Mouse (Mus musculus) CH12.LX (cell line): ENCODE measurements around the gene Cep104. TPM values are rescaled to one million over a fixed set of nuclear protein-coding genes. Genes with fewer than 3 reads are reported as not detected.

Experiments used
- DNase-seq: peaks from one replicate; pipeline ENCODE4 v3.0.0-alpha.2; 2013; ENCODE audit errors: extremely low read depth
- H3K27ac ChIP-seq: 2 replicates; pipeline ENCODE4 v1.5.1; 2012; ENCODE audit warnings: low read depth, mild to moderate bottlenecking, control low read depth, moderate library complexity; ENCODE audit not compliant: insufficient read depth
- H3K27me3 ChIP-seq: replicated peaks from 2 replicates; pipeline ENCODE3; 2012; ENCODE audit warnings: inconsistent platforms
- H3K36me3 ChIP-seq, 2 experiments: replicated peaks in 1 of 2; 2 replicates each; pipeline versions ENCODE3 to v1.6.1; 2012; ENCODE audit warnings: inconsistent platforms in 1 of 2, low read length in 1 of 2, mild to moderate bottlenecking in 1 of 2, mixed read lengths in 1 of 2, moderate library complexity in 1 of 2; ENCODE audit not compliant: control insufficient read depth in 1 of 2, insufficient read depth in 1 of 2
- H3K4me1 ChIP-seq, 2 experiments: 2 replicates each; pipeline ENCODE4 v1.6.1; 2012; ENCODE audit warnings: inconsistent platforms in 1 of 2, moderate library complexity in 1 of 2; ENCODE audit not compliant: insufficient read depth in 2 of 2, control insufficient read depth in 1 of 2
- H3K4me2 ChIP-seq: 2 replicates; pipeline ENCODE4 v1.6.1; 2012; ENCODE audit warnings: low read depth, mild to moderate bottlenecking, control low read depth; ENCODE audit not compliant: poor library complexity, insufficient read depth, severe bottlenecking
- H3K4me3 ChIP-seq, 3 experiments: fragments of 150-350 bp in 1 of 3; sonication (generic) in 1 of 3; replicated peaks in 1 of 3; 2 replicates each; pipeline versions ENCODE3 to v1.5.1; 2011 to 2012; ENCODE audit warnings: low read depth in 2 of 3, low read length in 2 of 3, mild to moderate bottlenecking in 2 of 3, moderate library complexity in 2 of 3, control low read depth in 1 of 3, improper control_type of control experiment in 1 of 3, inconsistent platforms in 1 of 3, mixed read lengths in 1 of 3; ENCODE audit not compliant: poor library complexity in 1 of 3
- H3K79me2 ChIP-seq: replicated peaks from 2 replicates; pipeline ENCODE4 v1.6.1; 2012; ENCODE audit warnings: mild to moderate bottlenecking, moderate library complexity; ENCODE audit not compliant: control insufficient read depth, poor library complexity, insufficient read depth, severe bottlenecking; ENCODE audit errors: extremely low read depth
- H3K9ac ChIP-seq: 2 replicates; pipeline ENCODE4 v1.6.1; 2012; ENCODE audit warnings: low read depth, mild to moderate bottlenecking, control low read depth, moderate library complexity; ENCODE audit not compliant: insufficient read depth
- H3K9me3 ChIP-seq: replicated peaks from 2 replicates; pipeline ENCODE3; 2012; ENCODE audit warnings: low read length, inconsistent platforms, mixed read lengths
- BHLHE40 ChIP-seq: IDR thresholded peaks from 2 replicates; pipeline ENCODE4 v1.6.1; 2011; ENCODE audit warnings: mild to moderate bottlenecking, low read depth, low read length, improper control_type of control experiment
- CHD1 ChIP-seq: IDR thresholded peaks from 2 replicates; pipeline ENCODE4 v1.6.1; 2012; ENCODE audit warnings: low read depth, low read length, improper control_type of control experiment, inconsistent platforms
- CHD2 ChIP-seq: IDR thresholded peaks from 2 replicates; pipeline ENCODE4 v1.6.1; 2011; ENCODE audit warnings: low read length, improper control_type of control experiment
- CTCF ChIP-seq, 2 experiments: IDR thresholded peaks in 1 of 2; conservative IDR thresholded peaks in 1 of 2; 2 replicates each; pipeline ENCODE4 v1.5.1; 2011 to 2012; ENCODE audit warnings: low read depth in 2 of 2, low read length in 2 of 2, improper control_type of control experiment in 1 of 2, inconsistent platforms in 1 of 2, mild to moderate bottlenecking in 1 of 2, moderate library complexity in 1 of 2
- E2F4 ChIP-seq: IDR thresholded peaks from 2 replicates; pipeline ENCODE4 v1.6.1; 2011; ENCODE audit warnings: low read depth, low read length, improper control_type of control experiment; ENCODE audit not compliant: insufficient replicate concordance
- ELF1 ChIP-seq: IDR thresholded peaks from 2 replicates; pipeline ENCODE4 v1.6.1; 2014; ENCODE audit warnings: low read depth, mild to moderate bottlenecking, inconsistent platforms, low read length, improper control_type of control experiment
- GABPA ChIP-seq: IDR thresholded peaks from 2 replicates; pipeline ENCODE4 v1.6.1; 2012; ENCODE audit warnings: low read depth, low read length, improper control_type of control experiment, inconsistent platforms; ENCODE audit not compliant: insufficient replicate concordance
- HCFC1 ChIP-seq: IDR thresholded peaks from 2 replicates; pipeline ENCODE4 v1.6.1; 2012; ENCODE audit warnings: low read depth, mild to moderate bottlenecking, inconsistent platforms, low read length, improper control_type of control experiment
- JUN ChIP-seq: IDR thresholded peaks from 2 replicates; pipeline ENCODE4 v1.6.1; 2011; ENCODE audit warnings: low read depth, mild to moderate bottlenecking, low read length, improper control_type of control experiment, moderate library complexity; ENCODE audit not compliant: insufficient read depth
- JUND ChIP-seq: conservative IDR thresholded peaks from 2 replicates; pipeline ENCODE4 v1.6.1; 2011; ENCODE audit warnings: low read depth, low read length, improper control_type of control experiment
- KAT2A ChIP-seq: IDR thresholded peaks from 2 replicates; pipeline ENCODE4 v1.6.1; 2012; ENCODE audit warnings: low read length, improper control_type of control experiment, inconsistent platforms; ENCODE audit not compliant: insufficient replicate concordance
- MEF2A ChIP-seq: IDR thresholded peaks from 2 replicates; pipeline ENCODE4 v1.6.1; 2014; ENCODE audit warnings: low read depth, mild to moderate bottlenecking, inconsistent platforms, low read length, improper control_type of control experiment, borderline replicate concordance
- MYC ChIP-seq: IDR thresholded peaks from 2 replicates; pipeline ENCODE4 v1.6.1; 2011; ENCODE audit warnings: low read depth, mild to moderate bottlenecking, improper control_type of control experiment, low read length
- RAD21 ChIP-seq: IDR thresholded peaks from 2 replicates; pipeline ENCODE4 v1.6.1; 2011; ENCODE audit warnings: low read depth, mild to moderate bottlenecking, low read length, improper control_type of control experiment, moderate library complexity
- RCOR1 ChIP-seq: conservative IDR thresholded peaks from 2 replicates; pipeline ENCODE4 v1.6.1; 2012; ENCODE audit warnings: low read depth, mild to moderate bottlenecking, inconsistent platforms, low read length, improper control_type of control experiment
- SMC3 ChIP-seq: IDR thresholded peaks from 2 replicates; pipeline ENCODE4 v1.6.1; 2011; ENCODE audit warnings: low read depth, low read length, improper control_type of control experiment
- UBTF ChIP-seq: IDR thresholded peaks from 2 replicates; pipeline ENCODE4 v1.6.1; 2012; ENCODE audit warnings: low read depth, mild to moderate bottlenecking, inconsistent platforms, low read length, improper control_type of control experiment, moderate library complexity
- USF1 ChIP-seq: IDR thresholded peaks from 2 replicates; pipeline ENCODE4 v1.6.1; 2014; ENCODE audit warnings: low read depth, mild to moderate bottlenecking, inconsistent platforms, low read length, improper control_type of control experiment
- USF2 ChIP-seq: conservative IDR thresholded peaks from 2 replicates; pipeline ENCODE4 v1.6.1; 2011; ENCODE audit warnings: low read depth, low read length, improper control_type of control experiment
- ZC3H11A ChIP-seq: IDR thresholded peaks from 2 replicates; pipeline ENCODE4 v1.6.1; 2012; ENCODE audit warnings: low read depth, mild to moderate bottlenecking, inconsistent platforms, low read length, improper control_type of control experiment
- ZKSCAN1 ChIP-seq: IDR thresholded peaks from 2 replicates; pipeline ENCODE4 v1.6.1; 2012; ENCODE audit warnings: low read depth, inconsistent platforms, low read length, improper control_type of control experiment, borderline replicate concordance
- ZMIZ1 ChIP-seq: IDR thresholded peaks from 2 replicates; pipeline ENCODE4 v1.6.1; 2012; ENCODE audit warnings: low read depth, mild to moderate bottlenecking, inconsistent platforms, low read length, improper control_type of control experiment
- dilution Hi-C: fragments of 300-500 bp; cut with MboI; formaldehyde crosslinking; loops from 2 replicates; pipeline ENCODE4 v1.14.3; 2020; ENCODE audit warnings: low sequenced_read_pairs; ENCODE audit not compliant: extremely low pct_unique_long_range_greater_than_20kb, extremely low pct_ligation_motif_present
- in situ Hi-C: fragments of 300-500 bp; cut with MboI; formaldehyde crosslinking; loops from 3 replicates; pipeline ENCODE4 v1.14.3; 2019; ENCODE audit warnings: low sequenced_read_pairs, low pct_ligation_motif_present, low pct_unique_long_range_greater_than_20kb, mixed read lengths
- polyA plus RNA-seq: library from polyadenylated mRNA; unstranded; fragments of >175 nt; gene quantifications from 2 replicates; pipeline ENCODE4 v1.2.1, GENCODE M21; 2012; ENCODE audit warnings: low read depth; ENCODE audit not compliant: insufficient read length
- total RNA-seq, 2 experiments: library from RNA; depleted of rRNA; stranded (reverse); fragments of 300-350 nt in 1 of 2; fragments of >200 nt in 1 of 2; gene quantifications; 2 replicates each; pipeline ENCODE4 v1.2.3; 2012 to 2014

The Cep104 gene
- total and polyA plus RNA-seq, 3 experiments: 4.6 to 10.9 (median 7.0) TPM

- in situ Hi-C loops (no loop called here), dilution Hi-C loops (no loop called here)
- no peak for DNase-seq
- Histone ChIP-seq H3K79me2 (no peaks in the 10 kb centered on the region), H3K4me1 (peaks cover 0 to 7% of the 10 kb centered on the region in 2 experiments; a peak in 2 of 4 replicates), H3K4me2 (no peak overlapping the region), H3K27me3 (no peaks in the 10 kb centered on the region), H3K36me3 (peaks cover 45 to 64% of the 10 kb centered on the region in 2 experiments), H3K9ac (no peak overlapping the region), H3K9me3 (peaks cover 6% of the 10 kb centered on the region), H3K4me3 (no peak overlapping the region), H3K27ac (no peak overlapping the region)
- no peak for TF ChIP-seq GABPA
- TF ChIP-seq ELF1: no peak
- no peak for TF ChIP-seq RAD21
- no peak for TF ChIP-seq JUND
- no peak for TF ChIP-seq MYC
- no peak for TF ChIP-seq SMC3
- TF ChIP-seq HCFC1: no peak
- no peak for TF ChIP-seq CTCF (conservative IDR thresholded peaks at IDR 0.05 in 1 of 2, IDR thresholded peaks at IDR 0.05 in 1 of 2; ENCODE audit: low read depth in 2 of 2, low read length in 2 of 2)
- TF ChIP-seq CHD2: no peak
- no peak for TF ChIP-seq JUN
- TF ChIP-seq ZMIZ1: no peak
These were observed 30.5 kb downstream of the Cep104 start for GRCm38 (mm10) chr4:154005488-154005887.

GRCm38 (mm10) chr4:154006264-154006663 is 31.3 kb downstream of the Cep104 start:
- Histone ChIP-seq H3K9me3 (peaks cover 6% of the 10 kb centered on the region), H3K27me3 (no peaks in the 10 kb centered on the region), H3K4me1 (peaks cover 0 to 12% of the 10 kb centered on the region in 2 experiments; a peak in 2 of 4 replicates), H3K79me2 (no peaks in the 10 kb centered on the region), H3K27ac (no peak overlapping the region), H3K9ac (no peak overlapping the region), H3K4me2 (no peak overlapping the region), H3K4me3 (no peak overlapping the region), H3K36me3 (peaks cover 45 to 64% of the 10 kb centered on the region in 2 experiments)
- no peak for TF ChIP-seq UBTF
- TF ChIP-seq SMC3: no peak
- no peak for TF ChIP-seq MEF2A
- TF ChIP-seq BHLHE40: no peak
- dilution Hi-C loops (no loop called here), in situ Hi-C loops (no loop called here)
- DNase-seq: no peak

- Histone ChIP-seq H3K27me3 (no peaks in the 10 kb centered on the region), H3K79me2 (peaks cover 11% of the 10 kb centered on the region), H3K36me3 (peaks cover 38 to 54% of the 10 kb centered on the region in 2 experiments), H3K9ac (no peak overlapping the region), H3K4me1 (peaks cover under 1 to 14% of the 10 kb centered on the region in 2 experiments), H3K4me3 (no peak overlapping the region), H3K4me2 (no peak overlapping the region), H3K9me3 (no peaks in the 10 kb centered on the region), H3K27ac (no peak overlapping the region)
- TF ChIP-seq BHLHE40 (no peak), CTCF (conservative IDR thresholded peaks at IDR 0.05 in 1 of 2, IDR thresholded peaks at IDR 0.05 in 1 of 2; ENCODE audit: low read depth in 2 of 2, low read length in 2 of 2) (no peak), MYC (no peak), E2F4 (no peak), GABPA (no peak), JUN (no peak), RAD21 (no peak), CHD1 (no peak), ZMIZ1 (no peak), SMC3 (no peak), ZC3H11A (no peak), ZKSCAN1 (no peak), USF2 (no peak), USF1 (no peak), RCOR1 (no peak), KAT2A (no peak)
- dilution Hi-C loops (no loop called here), in situ Hi-C loops (no loop called here)
- DNase-seq: no peak
These were observed 32.8 kb downstream of the Cep104 start for GRCm38 (mm10) chr4:154007759-154008158.
